Mouse (Mus musculus): ENCODE measurements around the gene Aurkb. TPM values are rescaled to one million over a fixed set of nuclear protein-coding genes. Genes with fewer than 3 reads are reported as not detected.
A peak's percentile ranks its signal among the peaks of the same experiment; 100 is the strongest.

Gene Aurkb
- total RNA-seq, 1 experiment: 71.7 TPM

- in situ Hi-C loops (cut with MboI; ENCODE audit: low sequenced_read_pairs in 2 of 2, unreplicated experiment in 2 of 2): loop anchor here in 1 of 2 experiments (5.0 kb wide), 1 partner anchor 65 kb away; the partner anchor contains the start of gene Aloxe3
- TF ChIP-seq ZNF384 (IDR thresholded peaks at IDR 0.05; ENCODE audit: low read depth, low read length) (no peak), MAFK (IDR thresholded peaks at IDR 0.05; ENCODE audit: insufficient read depth, low read depth, low read length) (peak; percentile 89), ZC3H11A (IDR thresholded peaks at IDR 0.05; ENCODE audit: borderline replicate concordance, low read depth, low read length) (no peak), HCFC1 (IDR thresholded peaks at IDR 0.05; ENCODE audit: borderline replicate concordance, insufficient read depth, low read length) (0 out of 2 replicates have a peak, but pooled peaks have one; percentile 9), CHD2 (IDR thresholded peaks at IDR 0.05; ENCODE audit: low read depth, low read length) (no peak)
- Histone ChIP-seq H3K4me3 (ENCODE audit: insufficient read depth in 1 of 2, low read depth in 1 of 2, low read length in 2 of 2, poor library complexity in 1 of 2, severe bottlenecking in 1 of 2) (peak overlapping the region; percentile 68 to 88), H3K36me3 (ENCODE audit: control insufficient read depth, insufficient read depth, low read length, poor library complexity, severe bottlenecking) (no peaks in the 10 kb centered on the region), H3K27ac (ENCODE audit: insufficient read depth, low read depth, low read length, poor library complexity, severe bottlenecking) (no peak overlapping the region), H3K9ac (ENCODE audit: insufficient read depth, low read depth, low read length, poor library complexity, severe bottlenecking) (no peak overlapping the region), H3K4me1 (ENCODE audit: control insufficient read depth in 2 of 2, insufficient read depth in 2 of 2, low read length in 2 of 2, poor library complexity in 1 of 2) (peaks cover 2 to 3% of the 10 kb centered on the region in 2 experiments; a peak in 2 of 4 replicates), H3K9me3 (ENCODE audit: control insufficient read depth, insufficient read depth, low read depth, low read length) (no peaks in the 10 kb centered on the region)
- DNase-seq (ENCODE audit: low read depth, low spot score): no peak
These were observed 16.8 kb downstream of the Aurkb start for GRCm38 (mm10) chr11:69062194-69062760.

DNA sequence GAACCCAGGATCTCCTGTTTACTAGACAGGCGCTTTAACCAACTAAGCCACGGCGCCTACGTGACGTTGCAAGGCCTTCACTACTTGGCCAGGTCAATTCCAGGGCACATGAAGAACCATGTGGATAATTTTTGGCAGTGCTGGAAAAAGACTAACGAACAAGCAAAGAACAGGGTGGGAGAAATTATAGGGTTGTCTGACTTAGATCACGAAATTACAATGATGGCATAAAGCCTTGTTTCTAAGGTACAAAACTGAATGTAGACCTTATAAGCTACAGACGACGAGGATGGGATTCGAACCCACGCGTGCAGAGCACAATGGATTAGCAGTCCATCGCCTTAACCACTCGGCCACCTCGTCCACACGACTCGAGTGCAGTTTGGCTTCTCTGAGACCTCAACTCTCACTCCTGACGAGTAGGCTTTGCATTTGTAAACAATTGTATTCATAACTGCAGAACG lies 17.3 kb downstream of the Aurkb start:
- peak overlapping the region; percentile 58 for H3K9ac ChIP-seq (ENCODE audit: insufficient read depth, low read depth, low read length, poor library complexity, severe bottlenecking)
- in situ Hi-C loops (cut with MboI; ENCODE audit: low sequenced_read_pairs in 2 of 2, unreplicated experiment in 2 of 2): loop anchor here in 1 of 2 experiments (5.0 kb wide), 1 partner anchor 65 kb away; the partner anchor contains the start of gene Aloxe3

GRCm38 (mm10) chr11:69063413-69064201 lies 18.2 kb downstream of the Aurkb start:
- Histone ChIP-seq H3K4me1 (ENCODE audit: control insufficient read depth in 2 of 2, insufficient read depth in 2 of 2, low read length in 2 of 2, poor library complexity in 1 of 2) (peaks cover 3 to 5% of the 10 kb centered on the region in 2 experiments; a peak in 2 of 4 replicates), H3K27ac (ENCODE audit: insufficient read depth, low read depth, low read length, poor library complexity, severe bottlenecking) (no peak overlapping the region), H3K4me3 (ENCODE audit: insufficient read depth in 1 of 2, low read depth in 1 of 2, low read length in 2 of 2, poor library complexity in 1 of 2, severe bottlenecking in 1 of 2) (peak overlapping the region; percentile 68 to 95), H3K36me3 (ENCODE audit: control insufficient read depth, insufficient read depth, low read length, poor library complexity, severe bottlenecking) (no peaks in the 10 kb centered on the region), H3K9me3 (ENCODE audit: control insufficient read depth, insufficient read depth, low read depth, low read length) (no peaks in the 10 kb centered on the region), H3K9ac (ENCODE audit: insufficient read depth, low read depth, low read length, poor library complexity, severe bottlenecking) (peak overlapping the region; percentile 82)
- in situ Hi-C loops (cut with MboI; ENCODE audit: low sequenced_read_pairs in 2 of 2, unreplicated experiment in 2 of 2): loop anchor here in 1 of 2 experiments (5.0 kb wide), 1 partner anchor 64 kb away; the partner anchor contains the start of gene Aloxe3
- no peak for DNase-seq (ENCODE audit: low read depth, low spot score)
- no peak for TF ChIP-seq ZC3H11A (IDR thresholded peaks at IDR 0.05; ENCODE audit: borderline replicate concordance, low read depth, low read length)
- 0 out of 2 replicates have a peak, but pooled peaks have one; percentile 26 for TF ChIP-seq MAFK (IDR thresholded peaks at IDR 0.05; ENCODE audit: insufficient read depth, low read depth, low read length)
- TF ChIP-seq CHD2 (IDR thresholded peaks at IDR 0.05; ENCODE audit: low read depth, low read length): no peak
- TF ChIP-seq ZNF384 (IDR thresholded peaks at IDR 0.05; ENCODE audit: low read depth, low read length): peak; percentile 98
- no peak for TF ChIP-seq HCFC1 (IDR thresholded peaks at IDR 0.05; ENCODE audit: borderline replicate concordance, insufficient read depth, low read length)

More for the DNA sequence above, 17.3 kb downstream of the Aurkb start:
- H3K9me3 ChIP-seq (ENCODE audit: control insufficient read depth, insufficient read depth, low read depth, low read length): no peaks in the 10 kb centered on the region
- peaks cover 3 to 5% of the 10 kb centered on the region in 2 experiments; a peak in 2 of 4 replicates for H3K4me1 ChIP-seq (ENCODE audit: control insufficient read depth in 2 of 2, insufficient read depth in 2 of 2, low read length in 2 of 2, poor library complexity in 1 of 2)
- peak overlapping the region; percentile 68 to 88 for H3K4me3 ChIP-seq (ENCODE audit: insufficient read depth in 1 of 2, low read depth in 1 of 2, low read length in 2 of 2, poor library complexity in 1 of 2, severe bottlenecking in 1 of 2)
- H3K36me3 ChIP-seq (ENCODE audit: control insufficient read depth, insufficient read depth, low read length, poor library complexity, severe bottlenecking): no peaks in the 10 kb centered on the region
- peak; percentile 88 for DNase-seq (ENCODE audit: low read depth, low spot score)
- peak; percentile 89 for TF ChIP-seq MAFK (IDR thresholded peaks at IDR 0.05; ENCODE audit: insufficient read depth, low read depth, low read length)
- TF ChIP-seq HCFC1 (IDR thresholded peaks at IDR 0.05; ENCODE audit: borderline replicate concordance, insufficient read depth, low read length): peak; percentile 6; the same call in 1 of the 2 replicates
- TF ChIP-seq ZNF384 (IDR thresholded peaks at IDR 0.05; ENCODE audit: low read depth, low read length): no peak
- TF ChIP-seq CHD2 (IDR thresholded peaks at IDR 0.05; ENCODE audit: low read depth, low read length): no peak
- TF ChIP-seq ZC3H11A (IDR thresholded peaks at IDR 0.05; ENCODE audit: borderline replicate concordance, low read depth, low read length): no peak
- no peak overlapping the region for H3K27ac ChIP-seq (ENCODE audit: insufficient read depth, low read depth, low read length, poor library complexity, severe bottlenecking)
